Mouse (Mus musculus) layer of hippocampus, postnatal 36 days (tissue): ENCODE results near the gene Pou4f1. TPM values are rescaled to one million over a fixed set of nuclear protein-coding genes. Genes with fewer than 3 reads are reported as not detected.

Experiments used
- DNase-seq, 2 experiments: peaks; one replicate each; pipeline ENCODE4 v3.0.0; 2022
- total RNA-seq, 2 experiments: library from RNA; stranded (reverse); gene quantifications; 2 replicates each; pipeline ENCODE4 v1.2.3; 2021

Pou4f1 gene
- total RNA-seq, 2 experiments from 2014 or later: not detected

- no peak for DNase-seq
Observed at GRCm38 (mm10) chr14:104456976-104457375, 10.8 kb downstream of the Pou4f1 start.

GRCm38 (mm10) chr14:104453824-104454223 lies 14.0 kb downstream of the Pou4f1 start:
- no peak for DNase-seq

GRCm38 (mm10) chr14:104434293-104434692 lies 33.5 kb downstream of the Pou4f1 start:
- DNase-seq: no peak

- DNase-seq: no peak
Observed at GRCm38 (mm10) chr14:104430819-104431218, 37.0 kb downstream of the Pou4f1 start.

GRCm38 (mm10) chr14:104423688-104424470 lies 43.9 kb downstream of the Pou4f1 start:
- DNase-seq: no peak

Other genes with a start within 250 kb of the Pou4f1 start
- gene Rnf219, start 54.6 kb upstream of the Pou4f1 start, total RNA-seq: 10 to 100 TPM; 17.2 to 22.7 TPM